Mouse (Mus musculus) heart, embryonic 11.5 days (tissue): Measurements from ENCODE around the gene Masp1. TPM values are rescaled to one million over a fixed set of nuclear protein-coding genes. Genes with fewer than 3 reads are reported as not detected.

ENCODE experiments used
- ATAC-seq: fragments of 200-750 bp; cut with Nextera tagmentation; replicated peaks from 2 replicates; pipeline ENCODE4 v1.8.0; 2017; ENCODE audit warnings: moderate library complexity; ENCODE audit not compliant: insufficient number of reproducible peaks, low FRiP score, low TSS enrichment
- H3K27ac ChIP-seq: fragments of 300-500 bp; sonication (generic); 2 replicates; pipeline ENCODE4 v1.5.1; 2014; ENCODE audit warnings: mild to moderate bottlenecking, low read depth, low read length
- H3K27me3 ChIP-seq: fragments of 300-500 bp; sonication (generic); 2 replicates; pipeline ENCODE4 v1.6.1; 2014; ENCODE audit warnings: mild to moderate bottlenecking, low read length, mixed read lengths; ENCODE audit not compliant: control insufficient read depth, insufficient read depth
- H3K36me3 ChIP-seq: fragments of 300-500 bp; sonication (generic); 2 replicates; pipeline ENCODE4 v1.6.1; 2014; ENCODE audit warnings: mild to moderate bottlenecking, low read length, moderate library complexity, mixed read lengths; ENCODE audit not compliant: control insufficient read depth, insufficient read depth
- H3K4me1 ChIP-seq: fragments of 300-500 bp; sonication (generic); 2 replicates; pipeline ENCODE4 v1.6.1; 2014; ENCODE audit warnings: low read length; ENCODE audit not compliant: control insufficient read depth, insufficient read depth
- H3K4me2 ChIP-seq: fragments of 300-500 bp; sonication (generic); 2 replicates; pipeline ENCODE4 v1.6.1; 2014; ENCODE audit warnings: mild to moderate bottlenecking, moderate library complexity
- H3K4me3 ChIP-seq: fragments of 300-500 bp; sonication (generic); 2 replicates; pipeline ENCODE4 v1.5.1; 2014; ENCODE audit warnings: low read depth, low read length
- H3K9ac ChIP-seq: fragments of 300-500 bp; sonication (generic); 2 replicates; pipeline ENCODE4 v1.6.1; 2014; ENCODE audit warnings: mild to moderate bottlenecking, low read depth, low read length, moderate library complexity
- H3K9me3 ChIP-seq: fragments of 300-500 bp; sonication (generic); replicated peaks from 2 replicates; pipeline ENCODE4 v1.6.1; 2016; ENCODE audit warnings: low read length; ENCODE audit not compliant: control insufficient read depth
- WGBS: fragments of 180-500 bp; shearing (Covaris S2); extraction: QIAGEN DNeasy Blood & Tissue Kit; methylation state at CpG from one replicate; pipeline ENCODE4 v1.1.7; 2014; ENCODE audit not compliant: insufficient replicate concordance; 5-methylcytosine and 5-hydroxymethylcytosine counted together
- polyA plus RNA-seq: library from polyadenylated mRNA; unstranded; fragments of >200 nt; fragmentation: Nextera tagmentation; extraction: Ambion mirVana; gene quantifications from 2 replicates; pipeline ENCODE4 v1.2.1, GENCODE M21; 2014

The Masp1 gene
- polyA plus RNA-seq, 1 experiment from 2014 or later = 10.2 TPM

- 67% methylated on average over 3 of the region's 3 CpGs for WGBS
- Histone ChIP-seq H3K4me1 (no peaks in the 10 kb centered on the region), H3K4me2 (no peak overlapping the region), H3K27me3 (no peaks in the 10 kb centered on the region), H3K36me3 (no peaks in the 10 kb centered on the region), H3K9ac (no peak overlapping the region), H3K9me3 (no peaks in the 10 kb centered on the region), H3K4me3 (no peak overlapping the region), H3K27ac (no peak overlapping the region)
- ATAC-seq = no peak
Measured at GRCm38 (mm10) chr16:23472046-23472445, 48.6 kb downstream of the Masp1 start.

- Histone ChIP-seq H3K4me1 (no peaks in the 10 kb centered on the region), H3K4me3 (no peak overlapping the region), H3K27ac (no peak overlapping the region), H3K9ac (no peak overlapping the region), H3K4me2 (no peak overlapping the region), H3K36me3 (no peaks in the 10 kb centered on the region), H3K9me3 (no peaks in the 10 kb centered on the region), H3K27me3 (no peaks in the 10 kb centered on the region)
- ATAC-seq = no peak
- WGBS = 69% methylated on average over 6 of the region's 6 CpGs
Measured at GRCm38 (mm10) chr16:23471551-23471950, 49.1 kb downstream of the Masp1 start.

- Histone ChIP-seq H3K4me2 (no peak overlapping the region), H3K9ac (no peak overlapping the region), H3K4me3 (no peak overlapping the region), H3K4me1 (no peaks in the 10 kb centered on the region), H3K36me3 (no peaks in the 10 kb centered on the region), H3K9me3 (no peaks in the 10 kb centered on the region), H3K27me3 (no peaks in the 10 kb centered on the region), H3K27ac (no peak overlapping the region)
- 63% methylated on average over 4 of the region's 4 CpGs for WGBS
- ATAC-seq = no peak
Measured at GRCm38 (mm10) chr16:23463671-23464347, 56.8 kb downstream of the Masp1 start.

- Histone ChIP-seq H3K27me3 (no peaks in the 10 kb centered on the region), H3K4me1 (no peaks in the 10 kb centered on the region), H3K4me2 (no peak overlapping the region), H3K36me3 (no peaks in the 10 kb centered on the region), H3K9ac (no peak overlapping the region), H3K4me3 (no peak overlapping the region), H3K9me3 (no peaks in the 10 kb centered on the region), H3K27ac (no peak overlapping the region)
- ATAC-seq = no peak
- WGBS = 51% methylated on average over 7 of the region's 7 CpGs
Measured at GRCm38 (mm10) chr16:23458906-23459588, 61.6 kb downstream of the Masp1 start.

- Histone ChIP-seq H3K4me3 (no peak overlapping the region), H3K4me2 (no peak overlapping the region), H3K36me3 (no peaks in the 10 kb centered on the region), H3K27ac (no peak overlapping the region), H3K27me3 (no peaks in the 10 kb centered on the region), H3K9me3 (no peaks in the 10 kb centered on the region), H3K9ac (no peak overlapping the region), H3K4me1 (no peaks in the 10 kb centered on the region)
- no peak for ATAC-seq
- WGBS = 81% methylated on average over 5 of the region's 5 CpGs
Measured at GRCm38 (mm10) chr16:23457338-23457737, 63.3 kb downstream of the Masp1 start.

- ATAC-seq = no peak
- Histone ChIP-seq H3K9me3 (no peaks in the 10 kb centered on the region), H3K4me3 (no peak overlapping the region), H3K4me2 (no peak overlapping the region), H3K27me3 (no peaks in the 10 kb centered on the region), H3K9ac (no peak overlapping the region), H3K4me1 (no peaks in the 10 kb centered on the region), H3K27ac (no peak overlapping the region), H3K36me3 (no peaks in the 10 kb centered on the region)
- WGBS = 63% methylated on average over 3 of the region's 3 CpGs
Measured at GRCm38 (mm10) chr16:23456534-23456933, 64.1 kb downstream of the Masp1 start.

GRCm38 (mm10) chr16:23454376-23454775, 66.2 kb downstream of the Masp1 start:
- Histone ChIP-seq H3K4me2 (no peak overlapping the region), H3K9me3 (no peaks in the 10 kb centered on the region), H3K36me3 (no peaks in the 10 kb centered on the region), H3K4me3 (no peak overlapping the region), H3K27ac (no peak overlapping the region), H3K27me3 (no peaks in the 10 kb centered on the region), H3K9ac (no peak overlapping the region), H3K4me1 (no peaks in the 10 kb centered on the region)
- no peak for ATAC-seq
- WGBS = 73% methylated on average over 6 of the region's 6 CpGs

GRCm38 (mm10) chr16:23452476-23452875, 68.1 kb downstream of the Masp1 start:
- ATAC-seq = no peak

GRCm38 (mm10) chr16:23450816-23451215, 69.8 kb downstream of the Masp1 start:
- no peak overlapping the region for H3K4me2 ChIP-seq
- no peaks in the 10 kb centered on the region for H3K9me3 ChIP-seq
- no peak overlapping the region for H3K4me3 ChIP-seq
- no peak for ATAC-seq
- H3K4me1 ChIP-seq = no peaks in the 10 kb centered on the region
- H3K9ac ChIP-seq = no peak overlapping the region
- no peak overlapping the region for H3K27ac ChIP-seq
- 80% methylated on average over 4 of the region's 4 CpGs for WGBS
- no peaks in the 10 kb centered on the region for H3K36me3 ChIP-seq
- H3K27me3 ChIP-seq = no peaks in the 10 kb centered on the region

More at GRCm38 (mm10) chr16:23452476-23452875, 68.1 kb downstream of the Masp1 start:
- no peaks in the 10 kb centered on the region for H3K36me3 ChIP-seq
- WGBS = 20% methylated on average over 3 of the region's 3 CpGs
- H3K27ac ChIP-seq = no peak overlapping the region
- no peak overlapping the region for H3K4me2 ChIP-seq
- H3K9ac ChIP-seq = no peak overlapping the region
- no peaks in the 10 kb centered on the region for H3K9me3 ChIP-seq
- H3K4me1 ChIP-seq = no peaks in the 10 kb centered on the region
- no peaks in the 10 kb centered on the region for H3K27me3 ChIP-seq
- no peak overlapping the region for H3K4me3 ChIP-seq
